Mouse (Mus musculus) cerebellum, adult 2 months (tissue): ENCODE measurements around the gene Psmb8.

Source experiments
- CTCF ChIP-seq: fragments of 200-500 bp; IDR thresholded peaks from 2 replicates; pipeline ENCODE4 v1.5.1; 2011; ENCODE audit warnings: low read depth, mild to moderate bottlenecking, control low read depth, low read length, moderate library complexity, borderline replicate concordance; ENCODE audit not compliant: insufficient read depth
- POLR2A ChIP-seq: fragments of 200-500 bp; IDR thresholded peaks from 2 replicates; pipeline ENCODE4 v1.6.1; 2011; ENCODE audit warnings: low read length, control low read depth, borderline replicate concordance; ENCODE audit not compliant: insufficient read depth

- no peak for TF ChIP-seq CTCF
- TF ChIP-seq POLR2A = no peak
Observed at GRCm38 (mm10) chr17:34247047-34247446, 49.5 kb downstream of the Psmb8 start.
